Mouse (Mus musculus) MEL (cell line): Measurements from ENCODE around the gene Matn3. TPM values are rescaled to one million over a fixed set of nuclear protein-coding genes. Genes with fewer than 3 reads are reported as not detected.

ENCODE experiments used
- DNase-seq: peaks from one replicate; pipeline ENCODE4 v3.0.0; 2011; ENCODE audit warnings: low read depth, low spot score
- H3K27ac ChIP-seq: 2 replicates; pipeline ENCODE4 v1.5.1; 2012; ENCODE audit warnings: low read depth, mild to moderate bottlenecking, control low read depth, low read length, moderate library complexity; ENCODE audit not compliant: control insufficient read depth
- H3K27me3 ChIP-seq, 2 experiments: fragments of 150-350 bp in 1 of 2; sonication (generic) in 1 of 2; 2 replicates each; pipeline ENCODE4 v1.6.1; 2012; ENCODE audit warnings: low read length in 2 of 2, mild to moderate bottlenecking in 2 of 2, improper control_type of control experiment in 1 of 2, moderate library complexity in 1 of 2; ENCODE audit not compliant: insufficient read depth in 2 of 2, control insufficient read depth in 1 of 2
- H3K36me3 ChIP-seq, 2 experiments: 2 replicates each; pipeline ENCODE4 v1.6.1; 2012 to 2014; ENCODE audit warnings: low read length in 2 of 2, improper control_type of control experiment in 1 of 2, inconsistent platforms in 1 of 2, mild to moderate bottlenecking in 1 of 2; ENCODE audit not compliant: insufficient read depth in 2 of 2, control insufficient read depth in 1 of 2
- H3K4me1 ChIP-seq, 2 experiments: fragments of 150-350 bp in 1 of 2; sonication (generic) in 1 of 2; 2 replicates each; pipeline ENCODE4 v1.6.1; 2012; ENCODE audit warnings: low read length in 2 of 2, improper control_type of control experiment in 1 of 2, mild to moderate bottlenecking in 1 of 2; ENCODE audit not compliant: insufficient read depth in 2 of 2, control insufficient read depth in 1 of 2
- H3K4me3 ChIP-seq, 2 experiments: fragments of 150-350 bp in 1 of 2; sonication (generic) in 1 of 2; 2 replicates each; pipeline ENCODE4 v1.5.1; 2012; ENCODE audit warnings: low read depth in 2 of 2, low read length in 2 of 2, mild to moderate bottlenecking in 2 of 2, moderate library complexity in 2 of 2, control low read depth in 1 of 2, improper control_type of control experiment in 1 of 2; ENCODE audit not compliant: control insufficient read depth in 1 of 2, insufficient read depth in 1 of 2
- H3K79me2 ChIP-seq: 2 replicates; pipeline ENCODE4 v1.6.1; 2012; ENCODE audit warnings: mild to moderate bottlenecking, low read length, moderate library complexity; ENCODE audit not compliant: control insufficient read depth, poor library complexity, insufficient read depth
- H3K9ac ChIP-seq: 2 replicates; pipeline ENCODE4 v1.6.1; 2012; ENCODE audit warnings: low read depth, mild to moderate bottlenecking, control low read depth, low read length, moderate library complexity; ENCODE audit not compliant: control insufficient read depth, poor library complexity, severe bottlenecking
- H3K9me3 ChIP-seq: fragments of 150-350 bp; sonication (generic); replicated peaks from 2 replicates; pipeline ENCODE4 v1.6.1; 2012; ENCODE audit warnings: mild to moderate bottlenecking, low read length, improper control_type of control experiment, moderate library complexity; ENCODE audit not compliant: insufficient read depth
- ZC3H11A ChIP-seq: IDR thresholded peaks from 2 replicates; pipeline ENCODE4 v1.6.1; 2012; ENCODE audit warnings: low read depth, mild to moderate bottlenecking, inconsistent platforms, low read length, improper control_type of control experiment
- polyA plus RNA-seq, 2 experiments: library from polyadenylated mRNA; stranded (reverse) in 1 of 2; unstranded in 1 of 2; fragments of >175 nt in 1 of 2; fragments of >200 nt in 1 of 2; gene quantifications; 2 replicates each; pipeline versions ENCODE4 v1.2.1 to v1.2.4; 2012; ENCODE audit warnings: low replicate concordance in 2 of 2, low read depth in 1 of 2; ENCODE audit not compliant: insufficient read length in 2 of 2, insufficient read depth in 1 of 2, missing spikeins in 1 of 2
- total RNA-seq: library from RNA; depleted of rRNA; stranded (reverse); fragments of 300-350 nt; gene quantifications from 2 replicates; pipeline ENCODE4 v1.2.3, GENCODE M21; 2012; rRNA removed

Matn3 gene
- total and polyA plus RNA-seq, 3 experiments, result not detected

GRCm38 (mm10) chr12:9020986-9021385 lies 73.3 kb downstream of the Matn3 start:
- TF ChIP-seq ZC3H11A, result no peak
- H3K9ac ChIP-seq, result no peak overlapping the region
- no peak overlapping the region for H3K4me3 ChIP-seq
- H3K36me3 ChIP-seq, result no peaks in the 10 kb centered on the region
- no peak overlapping the region for H3K27ac ChIP-seq
- H3K27me3 ChIP-seq, result no peaks in the 10 kb centered on the region
- no peaks in the 10 kb centered on the region for H3K9me3 ChIP-seq
- DNase-seq, result no peak
- no peaks in the 10 kb centered on the region for H3K79me2 ChIP-seq
- no peaks in the 10 kb centered on the region for H3K4me1 ChIP-seq

Other genes with a start within 250 kb of the Matn3 start
- gene Sdc1, start 176.6 kb upstream of the Matn3 start, total RNA-seq, result 25.3 and 32.3 TPM in 2 replicates
- gene Sdc1, start 176.6 kb upstream of the Matn3 start, polyA plus RNA-seq, result 10 to 100 TPM in 1 of 2 experiments, not detected in 1; 33.6 TPM
- 43.8 and 49.0 TPM in 2 replicates for gene Laptm4a, start 26.3 kb upstream of the Matn3 start, total RNA-seq
- 10 to 100 TPM in 1 of 2 experiments, not detected in 1; 49.7 TPM for gene Laptm4a, start 26.3 kb upstream of the Matn3 start, polyA plus RNA-seq
- gene Wdr35, start 26.0 kb downstream of the Matn3 start, total RNA-seq, result 5.1 and 5.7 TPM in 2 replicates
- 1 to 10 TPM in 1 of 2 experiments, not detected in 1; 5.9 TPM for gene Wdr35, start 26.0 kb downstream of the Matn3 start, polyA plus RNA-seq
- gene Ttc32, start 82.1 kb downstream of the Matn3 start, total RNA-seq, result 6.7 and 7.3 TPM in 2 replicates
- 1 to 10 TPM in 1 of 2 experiments, not detected in 1; 7.4 TPM for gene Ttc32, start 82.1 kb downstream of the Matn3 start, polyA plus RNA-seq